Mouse (Mus musculus) limb, embryonic 10.5 days (tissue): ENCODE results near the gene Hemk1. TPM values are rescaled to one million over a fixed set of nuclear protein-coding genes. Genes with fewer than 3 reads are reported as not detected.

ENCODE experiments used
- DNase-seq: peaks from one replicate; pipeline ENCODE4 v3.0.0-alpha.2; 2017; ENCODE audit warnings: low spot score
- H3K27ac ChIP-seq: fragments of 300-500 bp; sonication (generic); 2 replicates; pipeline ENCODE4 v1.5.1; 2016; ENCODE audit warnings: mild to moderate bottlenecking
- H3K27me3 ChIP-seq: fragments of 300-500 bp; sonication (generic); 2 replicates; pipeline ENCODE4 v1.6.1; 2016; ENCODE audit warnings: low read depth, mild to moderate bottlenecking; ENCODE audit not compliant: poor library complexity, severe bottlenecking
- H3K36me3 ChIP-seq: fragments of 300-500 bp; sonication (generic); 2 replicates; pipeline ENCODE4 v1.6.1; 2016; ENCODE audit warnings: mild to moderate bottlenecking, moderate library complexity
- H3K4me1 ChIP-seq: fragments of 300-500 bp; sonication (generic); 2 replicates; pipeline ENCODE4 v1.6.1; 2016
- H3K4me3 ChIP-seq: fragments of 300-500 bp; sonication (generic); 2 replicates; pipeline ENCODE4 v1.5.1; 2016; ENCODE audit warnings: mild to moderate bottlenecking, moderate library complexity
- H3K9me3 ChIP-seq: fragments of 300-500 bp; sonication (generic); replicated peaks from 2 replicates; pipeline ENCODE4 v1.6.1; 2016; ENCODE audit warnings: mild to moderate bottlenecking
- WGBS: fragments of 180-500 bp; shearing (Covaris S2); methylation state at CpG from one replicate; pipeline ENCODE4 v1.1.7; 2016; 5-methylcytosine and 5-hydroxymethylcytosine counted together
- polyA plus RNA-seq: library from polyadenylated mRNA; unstranded; fragments of >200 nt; fragmentation: Nextera tagmentation; extraction: Ambion mirVana; gene quantifications from 2 replicates; pipeline ENCODE4 v1.2.1, GENCODE M21; 2016

Gene Hemk1
- polyA plus RNA-seq, 1 experiment from 2014 or later, result 12.2 TPM

DNA sequence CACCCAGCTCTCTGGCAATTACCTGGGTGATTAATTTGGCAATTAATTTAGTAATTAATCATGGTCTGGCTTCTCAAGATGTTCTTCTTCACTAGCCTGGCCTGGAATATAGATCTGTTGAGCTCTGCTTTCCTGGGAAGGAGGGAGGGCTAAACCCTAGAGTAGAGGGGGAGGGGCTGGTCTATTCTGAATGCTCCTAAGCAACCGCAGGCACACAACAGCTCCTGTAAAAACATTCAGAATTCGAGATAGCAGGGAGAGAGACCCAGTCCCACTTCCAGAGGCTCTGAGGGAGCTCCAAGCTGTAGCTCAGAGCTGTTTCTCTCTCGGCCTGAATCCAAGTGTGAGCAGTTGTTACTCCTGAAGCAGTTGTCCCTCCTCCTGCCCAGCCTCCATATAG is 22.8 kb upstream of the Hemk1 start:
- 17% methylated on average over 3 of the region's 3 CpGs for whole genome bisulfite sequencing
- Histone ChIP-seq H3K4me1 (peaks cover 18% of the 10 kb centered on the region), H3K27ac (no peak overlapping the region), H3K9me3 (no peaks in the 10 kb centered on the region), H3K27me3 (peaks cover 43% of the 10 kb centered on the region), H3K4me3 (no peak overlapping the region), H3K36me3 (no peaks in the 10 kb centered on the region)
- no peak for DNase-seq

DNA sequence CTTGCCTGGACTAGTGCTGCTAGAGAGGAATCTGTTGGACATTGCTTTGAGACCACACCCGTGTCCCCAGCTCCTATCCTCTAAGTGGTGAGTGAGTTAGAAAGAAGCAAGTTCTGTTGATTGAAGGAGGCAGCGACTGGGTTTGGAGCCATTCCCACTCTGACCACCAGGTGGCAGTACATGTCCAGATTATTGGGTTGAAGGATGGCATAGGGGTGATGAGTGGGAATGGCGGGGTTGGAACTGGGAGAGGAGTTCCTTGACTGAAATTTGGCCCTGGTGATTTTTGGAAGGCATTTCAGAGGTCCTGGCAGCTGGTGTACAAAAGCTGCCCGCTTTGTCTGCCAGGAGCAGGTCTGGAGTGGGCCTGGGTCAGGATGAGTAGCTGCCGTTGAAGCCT is 19.5 kb upstream of the Hemk1 start:
- Histone ChIP-seq H3K4me1 (peaks cover 18% of the 10 kb centered on the region), H3K9me3 (no peaks in the 10 kb centered on the region), H3K36me3 (no peaks in the 10 kb centered on the region), H3K27me3 (peaks cover 55% of the 10 kb centered on the region), H3K4me3 (no peak overlapping the region), H3K27ac (no peak overlapping the region)
- DNase-seq, result peak; percentile 90
- 23% methylated on average over 5 of the region's 5 CpGs for WGBS

DNA sequence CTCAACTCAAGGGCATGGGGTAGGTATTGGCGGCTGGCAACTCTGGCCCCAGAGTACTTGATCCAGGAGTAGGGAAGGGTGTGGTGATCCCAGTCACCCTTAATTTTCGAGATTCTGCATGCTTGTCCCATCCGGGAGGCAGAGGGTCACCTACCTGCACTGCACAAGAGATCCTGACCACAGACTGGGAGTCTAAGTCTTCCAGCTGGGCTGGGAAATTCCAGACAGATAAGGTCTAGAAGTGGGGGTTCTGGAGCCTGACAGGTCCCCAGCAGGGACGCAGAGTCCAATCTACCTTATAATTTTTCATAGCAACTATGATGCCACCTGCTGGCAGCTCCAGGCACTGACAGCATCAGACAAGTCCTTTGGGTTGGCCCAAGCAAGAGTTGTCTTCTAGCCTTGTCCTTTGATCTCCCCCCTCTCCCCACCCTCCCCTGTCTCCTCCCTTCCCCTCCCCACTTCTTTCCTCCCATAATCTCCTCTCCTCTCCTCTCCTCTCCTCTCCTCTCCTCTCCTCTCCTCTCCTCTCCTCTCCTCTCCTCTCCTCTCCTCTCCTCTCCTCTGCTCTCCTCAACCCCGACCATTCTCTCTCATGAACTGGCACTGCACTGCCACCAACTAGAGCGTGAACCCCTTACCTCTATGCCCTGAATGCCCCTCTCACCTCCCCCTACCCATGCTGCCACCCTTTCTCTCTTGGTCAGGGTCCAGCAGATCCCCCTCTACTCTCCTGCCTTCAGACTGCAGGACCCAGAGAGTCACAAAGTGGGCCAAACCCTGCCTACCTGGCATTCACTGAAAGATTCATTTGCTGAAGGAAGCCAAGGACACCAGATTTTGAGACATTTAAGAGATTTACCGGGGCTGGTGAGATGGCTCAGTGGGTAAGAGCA is 18.0 kb upstream of the Hemk1 start:
- peaks cover 7% of the 10 kb centered on the region for H3K4me1 ChIP-seq
- DNase-seq, result peak; percentile 68
- no peaks in the 10 kb centered on the region for H3K36me3 ChIP-seq
- no peak overlapping the region for H3K4me3 ChIP-seq
- no peak overlapping the region for H3K27ac ChIP-seq
- 60% methylated on average over 7 of the region's 7 CpGs for WGBS
- no peaks in the 10 kb centered on the region for H3K9me3 ChIP-seq
- H3K27me3 ChIP-seq, result peaks cover 59% of the 10 kb centered on the region

DNA sequence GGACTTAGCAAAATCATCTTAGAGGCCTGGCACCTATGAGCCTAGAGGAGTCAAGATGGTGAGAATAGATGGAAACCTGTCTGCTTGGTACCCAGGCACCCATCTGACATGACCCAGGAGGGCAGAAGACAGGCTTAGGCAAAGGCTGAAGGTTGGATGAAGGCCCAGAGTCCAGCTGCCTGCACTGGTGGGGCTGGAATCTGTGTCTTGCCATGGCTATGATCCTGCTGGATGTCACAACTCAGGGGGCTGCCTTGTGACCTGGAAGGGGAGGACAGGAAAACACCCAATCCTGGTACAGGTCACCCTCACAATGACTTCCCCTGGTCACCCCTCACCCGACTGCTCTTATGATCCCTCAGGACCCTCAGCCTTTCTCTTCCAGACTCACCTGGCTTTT is 16.7 kb upstream of the Hemk1 start:
- WGBS, result 68% methylated on average over 1 of the region's 1 CpGs
- no peaks in the 10 kb centered on the region for H3K9me3 ChIP-seq
- H3K4me1 ChIP-seq, result no peaks in the 10 kb centered on the region
- peaks cover 55% of the 10 kb centered on the region for H3K27me3 ChIP-seq
- no peak overlapping the region for H3K27ac ChIP-seq
- no peaks in the 10 kb centered on the region for H3K36me3 ChIP-seq
- no peak for DNase-seq
- no peak overlapping the region for H3K4me3 ChIP-seq

DNA sequence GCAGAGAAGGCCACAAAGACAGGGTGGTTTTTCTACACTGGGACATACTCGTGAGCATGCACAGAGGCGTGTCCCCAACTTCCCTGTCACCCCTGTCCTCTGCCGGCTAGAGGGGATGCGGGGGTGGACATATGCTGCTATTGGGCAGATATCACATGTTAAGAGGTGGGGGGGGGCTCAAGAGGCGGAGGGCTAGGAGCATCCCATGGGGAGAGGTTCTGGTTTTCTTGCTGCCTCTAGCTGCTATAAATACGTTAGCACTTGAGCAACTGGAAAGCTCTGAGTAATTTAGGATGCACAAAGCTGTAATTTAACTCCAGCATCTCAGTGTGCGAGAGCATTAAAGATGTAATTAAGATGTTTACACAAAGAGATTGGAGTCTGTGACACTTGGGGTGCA is 11.2 kb upstream of the Hemk1 start:
- H3K27me3 ChIP-seq, result peaks cover 15% of the 10 kb centered on the region; the same call in 1 of the 2 replicates
- H3K27ac ChIP-seq, result no peak overlapping the region
- H3K9me3 ChIP-seq, result no peaks in the 10 kb centered on the region
- 39% methylated on average over 7 of the region's 7 CpGs for WGBS
- no peak for DNase-seq
- no peak overlapping the region for H3K4me3 ChIP-seq
- H3K4me1 ChIP-seq, result peaks cover 2% of the 10 kb centered on the region; the same call in 1 of the 2 replicates
- no peaks in the 10 kb centered on the region for H3K36me3 ChIP-seq

DNA sequence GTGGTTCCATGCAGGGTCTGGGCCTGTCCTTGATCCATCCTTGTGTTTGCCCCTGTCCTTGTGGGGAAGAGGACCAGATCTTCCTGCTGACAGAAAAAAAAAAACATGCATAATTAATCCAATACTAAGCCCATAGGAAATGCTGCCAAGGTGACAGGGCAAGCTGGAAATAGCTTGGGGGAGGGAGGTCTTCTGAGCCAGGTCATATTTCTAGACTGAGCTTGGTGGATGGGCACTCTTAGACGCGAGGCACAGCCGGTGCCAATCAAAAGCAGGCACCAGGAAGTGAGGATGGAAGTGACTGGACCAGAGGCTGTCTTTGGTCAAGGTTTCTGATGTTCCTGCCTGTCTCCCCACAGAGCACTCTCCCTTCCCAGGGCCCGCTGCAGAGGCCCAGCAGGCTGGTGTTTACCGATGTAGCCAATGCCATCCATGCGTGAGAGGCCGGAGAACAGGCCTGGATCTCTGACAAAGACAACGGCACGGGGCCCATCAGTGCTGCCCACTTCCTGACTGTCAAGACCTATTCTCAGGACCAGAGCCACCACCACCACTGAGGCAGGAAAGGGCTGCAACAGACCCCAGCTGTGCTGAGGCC is 9.5 kb upstream of the Hemk1 start:
- no peak for DNase-seq
- no peaks in the 10 kb centered on the region for H3K9me3 ChIP-seq
- H3K36me3 ChIP-seq, result no peaks in the 10 kb centered on the region
- WGBS, result 76% methylated on average over 9 of the region's 9 CpGs
- no peak overlapping the region for H3K4me3 ChIP-seq
- H3K4me1 ChIP-seq, result peaks cover 2% of the 10 kb centered on the region; the same call in 1 of the 2 replicates
- H3K27me3 ChIP-seq, result peaks cover 19% of the 10 kb centered on the region; the same call in 1 of the 2 replicates
- no peak overlapping the region for H3K27ac ChIP-seq

DNA sequence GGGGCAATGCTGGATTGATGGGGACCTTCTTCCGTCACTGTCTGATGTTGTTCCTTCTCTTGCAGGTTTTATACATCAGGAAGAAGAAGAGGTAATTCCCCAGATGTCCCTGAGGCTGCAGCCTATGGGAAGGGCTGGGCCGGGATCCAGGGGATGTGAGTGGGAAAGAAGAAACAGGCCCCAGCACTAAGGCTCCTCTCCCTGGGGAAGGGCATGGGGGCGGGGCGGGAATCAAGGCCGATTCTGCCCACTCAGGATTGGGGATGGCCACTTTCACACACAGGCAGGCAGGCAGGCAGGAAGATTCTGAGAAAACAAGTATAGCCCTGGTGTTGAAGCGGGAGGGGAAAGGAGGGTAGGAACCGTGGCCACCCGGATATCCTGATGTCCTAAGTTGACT is 7.9 kb upstream of the Hemk1 start:
- Histone ChIP-seq H3K4me1 (peaks cover 3% of the 10 kb centered on the region), H3K9me3 (no peaks in the 10 kb centered on the region), H3K27ac (no peak overlapping the region), H3K36me3 (no peaks in the 10 kb centered on the region), H3K4me3 (no peak overlapping the region), H3K27me3 (peaks cover 31% of the 10 kb centered on the region)
- WGBS, result 89% methylated on average over 8 of the region's 8 CpGs
- DNase-seq, result no peak

DNA sequence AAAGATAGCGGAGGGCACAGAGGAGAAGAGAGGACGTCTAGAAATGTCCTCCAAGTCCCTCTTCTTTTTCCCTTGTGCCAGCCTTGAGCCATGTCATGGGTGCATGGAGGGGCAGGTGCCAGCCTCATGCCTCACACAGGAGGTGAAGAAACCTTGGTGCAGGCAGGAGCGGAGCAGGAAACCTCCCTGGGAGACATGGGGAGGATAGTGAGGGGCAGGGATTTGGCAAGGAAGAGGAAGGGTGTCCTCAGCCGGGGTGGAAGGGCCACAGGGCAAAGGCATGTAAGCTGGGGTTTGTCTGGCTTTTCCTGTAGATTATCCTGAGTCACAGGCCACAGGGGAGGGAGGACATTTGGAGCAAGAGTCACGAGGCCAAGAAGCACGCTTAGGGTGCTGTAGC is 5.9 kb upstream of the Hemk1 start:
- no peak overlapping the region for H3K27ac ChIP-seq
- no peak overlapping the region for H3K4me3 ChIP-seq
- H3K9me3 ChIP-seq, result no peaks in the 10 kb centered on the region
- no peaks in the 10 kb centered on the region for H3K36me3 ChIP-seq
- 77% methylated on average over 6 of the region's 6 CpGs for WGBS
- peaks cover 34% of the 10 kb centered on the region for H3K27me3 ChIP-seq
- no peak for DNase-seq
- H3K4me1 ChIP-seq, result peaks cover 7% of the 10 kb centered on the region

DNA sequence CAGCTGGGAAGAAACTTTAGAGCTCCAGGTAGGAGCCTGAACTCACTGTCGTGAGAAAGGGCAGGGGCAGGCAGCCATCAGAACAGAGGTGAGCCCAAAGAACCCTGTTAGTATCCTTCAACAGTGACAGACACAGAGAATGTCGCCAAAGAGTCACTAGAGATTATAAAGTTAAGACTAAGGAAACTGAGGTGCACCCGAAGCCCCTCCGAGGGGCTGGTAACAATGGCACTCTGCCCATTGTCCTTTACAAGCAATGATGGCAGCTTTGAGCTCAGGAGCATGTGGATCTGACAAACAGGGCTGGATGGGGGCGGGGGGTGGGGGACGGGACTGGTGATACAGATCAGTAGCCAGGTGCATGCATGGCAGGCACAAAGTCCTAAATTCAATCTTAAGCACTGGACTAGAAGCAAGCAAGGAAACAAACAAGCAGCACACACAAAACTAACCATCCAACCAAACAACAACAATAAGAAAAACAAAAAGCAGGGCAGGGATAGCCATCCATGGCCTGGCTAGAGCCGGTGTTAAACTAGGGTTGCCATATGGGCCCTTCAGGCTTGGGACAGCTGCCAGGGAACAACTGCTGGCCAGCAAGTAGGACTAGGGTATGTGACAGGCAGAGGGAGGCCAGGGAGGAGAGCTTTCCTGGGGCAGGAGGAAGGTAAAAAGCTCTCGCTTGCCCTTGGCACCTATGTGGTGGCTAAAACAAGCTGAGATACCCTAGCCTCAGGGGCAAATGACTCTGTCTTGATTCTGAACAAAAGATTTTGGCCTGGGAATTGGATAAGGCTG is 5.2 kb upstream of the Hemk1 start:
- H3K27ac ChIP-seq, result no peak overlapping the region
- 72% methylated on average over 8 of the region's 8 CpGs for whole genome bisulfite sequencing
- H3K4me1 ChIP-seq, result peaks cover 14% of the 10 kb centered on the region
- peaks cover 34% of the 10 kb centered on the region for H3K27me3 ChIP-seq
- no peaks in the 10 kb centered on the region for H3K36me3 ChIP-seq
- no peak for DNase-seq
- no peaks in the 10 kb centered on the region for H3K9me3 ChIP-seq
- H3K4me3 ChIP-seq, result no peak overlapping the region

DNA sequence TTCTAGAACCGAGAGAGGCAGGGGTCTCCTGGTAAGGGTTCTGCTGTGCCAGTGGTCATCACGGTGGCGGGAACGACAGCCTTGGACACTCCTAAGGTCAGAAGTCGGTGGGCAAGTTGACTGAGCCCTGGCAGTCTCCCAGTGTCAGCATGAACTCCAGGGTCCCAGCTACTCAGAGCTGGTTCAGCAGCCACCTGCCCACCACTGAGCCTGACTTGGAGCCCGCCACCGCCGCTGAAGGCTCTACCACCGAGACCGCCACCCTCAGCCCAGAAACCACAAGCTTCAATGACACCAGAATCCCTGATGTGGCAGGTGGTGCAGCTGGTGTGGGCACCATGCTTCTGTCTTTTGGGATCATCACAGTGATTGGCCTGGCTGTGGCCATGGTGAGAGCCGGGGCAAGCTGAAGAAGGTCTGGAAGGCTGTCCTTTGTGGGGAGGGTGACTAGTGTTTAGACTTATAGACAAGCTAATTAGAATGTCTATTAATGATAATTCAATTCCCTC is 4.1 kb upstream of the Hemk1 start:
- H3K27me3 ChIP-seq, result peaks cover 34% of the 10 kb centered on the region
- DNase-seq, result no peak
- no peaks in the 10 kb centered on the region for H3K9me3 ChIP-seq
- H3K36me3 ChIP-seq, result no peaks in the 10 kb centered on the region
- WGBS, result 90% methylated on average over 11 of the region's 11 CpGs
- peaks cover 22% of the 10 kb centered on the region for H3K4me1 ChIP-seq
- no peak overlapping the region for H3K4me3 ChIP-seq
- H3K27ac ChIP-seq, result no peak overlapping the region

DNA sequence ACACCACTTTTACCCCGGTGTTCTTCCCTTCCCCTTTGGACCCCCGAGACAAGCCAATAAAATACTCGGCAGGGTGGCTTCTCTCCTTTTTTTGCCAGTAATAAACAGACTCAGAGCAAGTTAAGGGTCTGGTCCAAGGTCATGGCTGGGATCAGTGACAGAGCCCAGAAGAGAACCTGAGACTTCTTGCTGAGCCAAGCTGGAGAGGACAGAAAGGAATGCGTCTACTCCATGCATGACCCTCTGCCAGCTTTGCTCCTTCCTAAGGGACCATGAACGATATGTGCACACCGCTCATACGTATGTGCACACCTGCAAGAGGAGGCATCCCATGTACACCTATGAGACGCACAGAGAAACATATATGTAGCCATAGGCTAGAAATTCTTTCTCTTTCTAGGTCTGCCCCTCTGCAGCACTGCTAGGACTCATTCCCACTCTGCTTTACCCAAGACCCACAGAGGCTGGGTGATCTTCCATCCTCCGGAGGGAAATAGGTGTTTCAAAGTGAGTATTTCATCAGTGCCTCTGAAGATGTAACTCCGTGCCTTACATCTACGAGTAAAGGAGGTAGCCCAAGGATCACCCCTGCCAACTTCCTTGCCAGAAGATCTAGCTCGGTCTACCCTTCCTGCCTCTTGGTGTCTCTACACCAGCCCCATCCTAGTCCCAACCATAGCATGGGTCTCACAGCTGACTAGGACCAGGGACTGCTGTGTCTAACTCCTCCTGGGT is 2.9 kb upstream of the Hemk1 start:
- peak overlapping the region; percentile 71 for H3K4me3 ChIP-seq
- DNase-seq, result no peak
- H3K4me1 ChIP-seq, result peaks cover 24% of the 10 kb centered on the region
- no peaks in the 10 kb centered on the region for H3K36me3 ChIP-seq
- peak overlapping the region; percentile 59; the same call in 1 of the 2 replicates for H3K27ac ChIP-seq
- WGBS, result 52% methylated on average over 12 of the region's 12 CpGs
- no peaks in the 10 kb centered on the region for H3K9me3 ChIP-seq
- peaks cover 34% of the 10 kb centered on the region for H3K27me3 ChIP-seq

DNA sequence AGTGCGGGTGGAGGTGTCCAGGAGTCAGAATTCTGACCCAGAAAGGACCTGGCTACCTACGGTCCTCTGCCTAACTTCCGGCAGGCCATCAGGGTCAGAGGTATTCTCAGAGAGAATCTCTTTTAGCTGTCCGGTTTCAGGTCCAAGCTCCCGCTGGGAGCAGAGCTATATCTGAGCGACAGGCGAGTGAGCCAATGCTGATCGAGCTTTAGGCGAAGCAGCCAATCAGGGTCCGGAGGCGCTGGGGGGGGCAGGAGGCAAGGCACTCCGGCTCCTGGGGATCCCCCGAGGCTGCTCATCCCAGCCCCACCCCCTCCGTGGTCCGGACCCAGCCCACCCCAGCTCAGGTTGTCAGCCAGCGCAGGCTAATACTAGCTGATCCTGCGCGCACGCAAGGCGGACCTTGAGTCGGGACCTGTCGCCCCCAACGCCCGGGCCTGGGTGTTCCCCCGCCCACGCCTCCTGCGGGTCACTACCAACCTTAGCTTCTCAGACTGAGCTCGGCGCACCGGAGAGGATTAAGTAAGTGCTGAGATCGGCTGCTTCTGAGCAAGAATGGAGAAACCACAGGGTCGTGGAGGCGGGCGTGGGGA is 2.2 kb upstream of the Hemk1 start, which contains the start of gene 6430571L13Rik:
Gene 6430571L13Rik (plus strand): TSS at position 336 of the 593 bp plus-strand sequence.
- H3K4me3 ChIP-seq, result peak within 1 kb of the TSS; percentile 71
- H3K36me3 ChIP-seq, result no peaks in the 10 kb centered on the region
- no peaks in the 10 kb centered on the region for H3K9me3 ChIP-seq
- H3K27ac ChIP-seq, result peak within 1 kb of the TSS; percentile 59
- H3K27me3 ChIP-seq, result peaks cover 34% of the 10 kb centered on the region
- peak; percentile 92 for DNase-seq
- peaks cover 27% of the 10 kb centered on the region for H3K4me1 ChIP-seq
- under 1% methylated on average over 34 of the region's 34 CpGs for WGBS
